Mouse (Mus musculus): ENCODE measurements around the gene Ndufa12.

Gene Ndufa12

DNA sequence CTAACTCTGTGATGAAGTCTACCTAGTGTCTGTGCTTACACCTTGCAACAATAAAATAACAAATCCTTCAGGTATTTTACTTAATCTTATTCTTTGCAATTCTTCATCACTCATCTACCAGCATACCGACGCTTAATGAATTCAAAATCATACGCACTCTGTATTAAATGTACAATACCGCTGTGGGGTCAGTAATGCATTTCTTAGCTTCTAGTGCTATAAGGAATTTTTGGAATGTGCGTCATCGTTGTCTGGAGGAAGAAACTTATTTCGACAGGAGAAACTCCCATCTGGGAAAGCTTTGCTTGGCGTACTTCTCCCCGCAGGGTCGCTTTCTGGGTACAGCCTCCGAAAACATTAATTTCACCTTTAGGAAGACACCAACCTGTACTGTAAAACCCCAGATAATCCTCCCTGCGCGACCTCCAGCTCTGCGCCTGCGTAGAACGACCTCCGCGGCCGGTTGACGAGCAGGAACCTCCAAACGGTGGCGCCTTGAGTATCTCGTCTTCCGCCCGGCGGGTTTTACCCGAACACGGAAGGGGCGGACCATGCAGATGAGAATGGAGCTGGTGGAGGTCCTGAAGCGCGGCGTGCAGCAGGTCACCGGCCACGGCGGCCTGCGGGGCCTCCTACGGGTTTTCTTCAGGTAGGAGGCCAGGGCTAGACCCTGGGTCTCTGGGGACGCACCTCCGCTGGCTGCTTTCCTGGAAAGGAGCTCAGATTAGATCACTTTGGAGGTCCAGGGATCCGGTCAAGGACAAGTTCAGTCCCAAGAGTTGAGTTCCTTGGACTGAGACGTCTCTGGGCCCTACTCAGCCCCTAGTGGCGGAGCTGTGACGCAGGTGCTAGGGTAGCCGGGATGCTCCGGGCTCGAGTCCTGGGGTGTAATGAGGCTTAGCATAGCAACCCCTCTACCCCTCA, at the start of gene Ndufa12:
Gene Ndufa12 (plus strand): TSS at position 239 of the 924 bp plus-strand sequence.
- peak; percentile 96 for DNase-seq

DNA sequence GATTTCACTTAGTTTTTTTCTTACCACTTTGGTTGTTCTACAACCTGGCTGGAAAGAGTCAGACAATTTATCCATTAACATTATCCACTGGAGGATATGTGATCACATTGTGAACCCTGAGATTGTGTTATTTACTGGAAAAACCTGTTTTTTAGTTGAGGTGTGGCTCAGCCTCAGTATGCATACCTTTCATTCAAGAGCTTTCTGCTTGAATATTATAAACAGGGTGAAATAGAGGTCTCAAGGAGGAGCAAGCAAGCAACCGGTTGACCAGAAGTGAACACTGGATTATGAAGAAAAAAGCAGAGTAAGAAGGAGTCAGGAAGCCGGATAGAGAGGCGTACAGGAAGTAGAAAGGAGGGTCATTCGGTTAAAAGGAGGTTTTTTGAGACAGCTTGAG, 47.0 kb upstream of the Ndufa12 start:
- no peak for DNase-seq

DNA sequence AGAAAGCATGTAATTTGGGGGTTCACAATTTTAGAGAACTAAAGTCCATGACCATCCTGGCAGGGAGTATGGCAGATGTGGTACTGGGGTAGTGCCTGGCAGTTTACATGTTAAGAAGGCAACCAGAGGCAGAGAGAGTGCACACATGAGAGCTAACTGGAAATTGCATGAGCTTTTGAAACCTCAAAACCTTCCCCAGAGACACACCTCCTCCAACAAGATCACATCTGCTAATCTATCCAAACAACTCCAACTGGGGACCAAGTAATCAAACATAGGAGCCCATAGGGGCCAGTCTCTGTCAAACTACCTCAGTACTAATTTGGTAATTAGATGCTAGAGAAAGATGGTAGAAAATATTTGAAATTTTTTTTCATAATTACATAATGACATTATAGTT, 44.7 kb upstream of the Ndufa12 start:
- no peak for DNase-seq

DNA sequence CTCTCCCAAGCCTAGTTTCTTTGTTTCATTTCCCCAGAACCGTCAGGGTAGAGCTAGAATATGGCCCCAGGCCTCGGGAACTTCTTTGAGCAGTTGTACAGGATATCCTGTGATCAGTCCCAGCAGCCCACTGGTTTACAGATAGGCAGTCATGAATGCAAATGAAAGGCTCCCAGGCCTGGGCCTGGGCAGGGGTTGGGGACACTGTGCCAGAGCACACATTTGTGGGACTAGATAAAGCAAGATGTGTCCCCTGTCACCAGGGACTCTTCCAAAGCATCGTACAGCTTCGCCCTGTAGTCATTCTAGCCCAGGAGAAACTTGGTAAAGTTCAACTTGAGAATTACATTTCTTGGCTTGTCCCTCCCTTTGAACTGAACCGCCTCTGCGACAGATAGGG, 39.6 kb upstream of the Ndufa12 start:
- no peak for DNase-seq

DNA sequence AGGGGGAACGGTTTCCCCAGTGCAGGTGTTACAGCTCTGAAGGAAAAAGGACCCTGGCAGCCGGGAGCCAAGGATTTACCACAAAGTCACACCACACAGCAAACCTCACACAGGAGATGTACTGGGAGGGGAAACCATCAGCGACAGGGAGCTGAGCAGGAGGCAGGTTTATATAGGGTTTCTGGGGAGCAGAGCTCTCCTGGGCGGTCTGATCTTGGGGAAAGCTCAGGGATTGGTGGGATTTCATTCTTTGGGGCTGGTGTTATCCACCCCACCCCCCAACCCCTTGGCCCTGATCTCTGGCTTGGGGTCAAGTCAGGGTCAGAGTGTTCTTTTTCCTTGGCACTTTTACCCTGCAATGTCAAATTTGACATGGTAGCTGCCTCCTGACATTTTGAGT, 39.1 kb upstream of the Ndufa12 start:
- DNase-seq, result no peak

DNA sequence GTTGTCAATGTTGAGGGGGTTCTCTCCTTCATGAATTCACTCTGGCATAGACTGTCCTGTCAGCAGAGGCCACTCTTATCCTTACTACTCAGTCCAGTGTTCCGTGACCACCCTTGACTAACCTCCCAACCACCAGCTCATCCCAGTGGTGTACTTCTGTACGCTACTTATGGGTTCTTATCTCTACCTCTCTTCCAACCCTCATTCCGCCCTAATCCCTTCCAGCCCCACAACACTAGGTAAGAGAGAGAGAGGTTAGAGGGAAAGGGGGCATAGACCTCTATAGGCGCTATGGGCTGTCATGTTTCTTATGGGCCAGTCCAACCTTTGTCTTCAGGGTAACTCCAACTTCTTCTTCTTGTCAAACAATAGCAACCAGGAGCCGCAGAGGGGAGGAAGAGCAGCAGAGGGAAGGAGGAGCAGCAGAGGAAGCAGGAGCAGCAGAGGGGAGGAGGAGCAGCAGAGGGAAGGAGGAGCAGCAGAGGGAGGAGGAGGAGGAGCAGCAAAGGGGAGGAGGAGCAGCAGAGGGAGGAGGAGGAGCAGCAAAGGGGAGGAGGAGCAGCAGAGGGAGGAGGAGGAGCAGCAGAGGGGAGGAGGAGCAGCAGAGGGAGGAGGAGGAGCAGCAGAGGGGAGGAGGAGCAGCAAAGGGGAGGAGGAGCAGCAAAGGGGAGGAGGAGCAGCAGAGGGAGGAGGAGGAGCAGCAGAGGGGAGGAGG, 37.3 kb upstream of the Ndufa12 start:
- no peak for DNase-seq

DNA sequence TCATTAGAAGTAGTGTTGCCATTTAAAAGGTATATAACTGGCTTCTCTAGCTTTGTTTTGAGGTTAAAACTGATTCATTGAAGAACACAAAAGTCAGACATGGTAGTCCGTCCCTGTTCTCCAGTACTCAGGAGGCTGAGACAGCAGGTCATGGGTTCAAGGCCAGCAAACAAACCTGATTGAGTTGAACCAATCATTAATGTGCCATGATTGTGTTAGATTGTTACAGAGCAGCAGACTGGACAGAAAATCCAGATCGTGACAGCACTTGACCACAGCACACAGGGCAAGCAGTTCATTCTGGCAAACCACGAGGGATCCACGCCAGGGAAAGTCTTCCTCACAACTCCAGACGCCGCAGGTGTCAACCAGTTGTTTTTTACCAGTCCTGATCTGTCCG, 36.5 kb upstream of the Ndufa12 start:
- DNase-seq, result no peak

DNA sequence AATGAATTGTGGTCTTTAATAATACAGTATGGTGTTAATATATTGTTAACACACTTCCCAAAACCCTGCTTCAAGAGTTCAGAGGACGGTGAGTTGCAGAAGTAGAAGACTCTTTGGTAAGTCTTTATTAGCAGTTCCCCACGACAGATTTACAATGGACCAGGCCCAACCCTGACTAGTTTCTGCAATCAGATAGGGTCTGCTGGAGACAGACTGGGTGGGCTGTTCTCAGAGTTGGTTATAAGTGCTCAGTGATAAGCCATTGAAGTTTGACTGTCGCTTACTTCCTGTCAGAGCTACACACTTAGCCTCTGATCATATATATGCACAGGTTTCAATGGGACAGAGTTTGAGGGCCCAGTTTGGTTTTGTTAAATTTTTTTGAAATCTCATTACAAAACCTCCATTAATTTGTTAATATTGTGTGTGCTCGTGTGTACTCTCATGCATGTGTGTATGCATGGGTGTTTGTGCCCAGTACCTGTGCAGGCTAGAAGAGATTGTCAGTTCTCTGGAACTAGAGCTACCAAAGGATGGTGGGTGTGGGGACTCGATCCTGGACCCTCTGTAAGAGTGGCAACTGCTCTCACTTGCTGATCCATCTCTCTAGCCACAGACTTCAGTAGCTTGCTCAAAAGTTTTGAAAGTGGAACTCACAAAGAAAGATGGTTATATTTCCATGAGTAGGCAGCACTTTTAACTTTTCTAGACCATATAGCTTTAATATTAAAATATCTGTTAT, 34.2 kb upstream of the Ndufa12 start:
- no peak for DNase-seq

DNA sequence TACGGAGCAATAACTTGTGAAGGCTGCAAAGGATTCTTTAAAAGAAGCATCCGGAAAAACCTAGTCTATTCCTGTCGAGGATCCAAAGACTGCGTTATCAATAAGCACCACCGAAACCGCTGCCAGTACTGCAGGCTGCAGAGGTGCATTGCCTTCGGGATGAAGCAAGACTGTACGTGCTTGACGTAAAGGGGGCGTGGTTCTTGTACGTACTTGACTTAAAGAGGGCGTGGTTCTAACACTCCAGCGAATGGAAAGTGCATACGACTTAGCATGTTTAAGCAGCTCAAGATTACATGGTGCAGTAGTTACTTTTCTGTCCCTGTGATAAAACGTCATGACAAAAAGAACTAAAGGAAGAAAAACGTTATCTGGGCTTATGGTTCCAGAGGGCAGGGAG, 33.1 kb upstream of the Ndufa12 start:
- no peak for DNase-seq

DNA sequence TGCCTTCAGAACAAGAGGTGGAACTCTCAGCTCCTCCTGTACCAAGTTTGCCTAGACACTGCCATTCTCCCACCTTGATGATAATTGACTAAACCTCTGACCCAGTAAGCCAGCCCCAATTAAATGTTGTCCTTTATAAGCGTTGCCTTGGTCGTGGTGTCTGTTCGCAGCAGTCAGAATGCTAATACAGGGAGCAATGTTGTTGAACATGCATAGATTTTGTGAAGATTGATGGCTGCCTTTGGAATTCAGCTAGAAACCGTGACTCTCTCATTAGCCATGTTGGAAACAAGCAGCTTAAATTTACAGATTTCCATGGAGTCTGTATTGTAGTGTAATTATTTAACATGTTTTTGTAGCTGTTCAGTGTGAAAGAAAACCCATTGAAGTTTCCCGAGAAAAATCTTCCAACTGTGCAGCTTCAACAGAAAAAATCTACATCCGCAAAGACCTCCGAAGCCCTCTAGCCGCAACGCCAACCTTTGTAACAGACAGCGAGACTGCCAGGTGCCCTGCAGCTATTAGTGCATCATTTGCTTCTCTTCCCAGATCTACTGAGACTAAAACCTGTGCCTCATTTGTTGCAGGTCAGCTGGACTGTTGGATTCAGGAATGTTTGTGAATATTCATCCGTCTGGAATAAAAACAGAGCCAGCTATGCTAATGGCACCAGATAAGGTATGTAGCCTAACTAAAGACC, 31.3 kb upstream of the Ndufa12 start:
- DNase-seq, result no peak

DNA sequence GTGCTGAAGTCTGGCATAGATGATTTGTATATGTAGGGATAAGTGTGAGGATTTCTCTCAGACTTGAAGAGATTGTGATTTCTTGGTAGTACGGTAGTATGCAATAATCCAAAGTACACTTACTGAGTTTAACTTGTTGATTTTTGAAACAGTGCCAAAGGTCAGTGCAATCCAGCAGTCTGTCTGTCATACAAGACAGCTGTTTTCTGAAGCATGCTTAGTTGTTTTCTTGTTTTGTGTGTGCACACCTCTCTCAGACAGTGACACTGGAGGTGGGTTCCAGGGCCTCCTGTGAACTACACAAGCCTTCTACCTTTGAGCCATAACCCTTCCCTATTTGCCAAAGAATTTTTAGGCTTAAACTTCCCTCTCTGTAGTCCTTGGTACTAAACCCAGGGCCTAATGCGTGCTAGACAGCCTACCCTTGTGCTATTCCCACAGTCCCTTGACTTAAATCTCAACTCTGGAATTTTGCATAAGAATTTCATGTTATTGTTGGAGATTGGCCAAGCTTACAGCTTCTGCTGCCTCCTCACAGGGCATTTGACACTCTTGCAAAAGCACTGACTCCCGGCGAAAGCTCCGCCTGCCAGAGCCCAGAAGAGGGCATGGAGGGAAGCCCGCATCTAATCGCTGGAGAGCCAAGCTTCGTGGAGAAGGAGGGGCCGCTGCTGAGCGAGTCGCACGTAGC, 26.9 kb upstream of the Ndufa12 start:
- no peak for DNase-seq

DNA sequence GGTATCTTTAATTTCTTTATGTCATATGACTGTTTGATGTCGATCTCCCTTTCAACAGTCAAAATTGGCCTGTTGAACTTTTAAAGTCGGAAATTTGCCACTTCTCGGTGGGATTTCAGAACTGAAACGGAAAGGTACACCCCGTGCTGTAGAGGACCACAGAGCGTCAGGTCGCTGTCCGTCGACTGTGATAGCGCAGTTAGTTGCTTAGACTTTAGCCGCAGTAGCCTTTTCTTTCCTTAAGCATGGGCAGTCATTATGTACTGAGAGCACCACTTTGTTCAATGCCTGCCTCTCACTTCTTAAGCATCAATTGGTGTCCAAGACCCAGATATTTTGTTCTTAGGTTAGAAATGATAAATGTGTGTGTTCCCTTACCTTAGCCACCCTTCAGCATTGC, 26.4 kb upstream of the Ndufa12 start:
- no peak for DNase-seq

DNA sequence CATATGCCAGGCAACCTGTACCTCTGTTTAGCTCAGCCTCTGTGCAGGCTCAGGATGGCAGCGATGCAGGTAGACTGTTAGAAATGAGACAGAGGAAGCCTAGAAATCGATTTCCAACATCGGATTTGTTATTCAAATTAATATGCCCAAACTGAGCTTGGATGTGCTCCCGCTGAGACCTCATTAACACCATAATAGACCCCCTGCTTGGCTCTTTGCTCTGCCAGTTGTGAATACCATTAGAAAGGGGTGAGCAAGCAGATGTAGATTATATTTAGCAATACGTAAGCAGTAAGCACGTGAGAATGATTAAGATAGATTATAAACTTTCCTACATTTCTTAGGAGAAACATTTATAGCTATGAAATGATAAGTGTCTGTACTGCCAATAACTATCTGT, 25.8 kb upstream of the Ndufa12 start:
- no peak for DNase-seq

DNA sequence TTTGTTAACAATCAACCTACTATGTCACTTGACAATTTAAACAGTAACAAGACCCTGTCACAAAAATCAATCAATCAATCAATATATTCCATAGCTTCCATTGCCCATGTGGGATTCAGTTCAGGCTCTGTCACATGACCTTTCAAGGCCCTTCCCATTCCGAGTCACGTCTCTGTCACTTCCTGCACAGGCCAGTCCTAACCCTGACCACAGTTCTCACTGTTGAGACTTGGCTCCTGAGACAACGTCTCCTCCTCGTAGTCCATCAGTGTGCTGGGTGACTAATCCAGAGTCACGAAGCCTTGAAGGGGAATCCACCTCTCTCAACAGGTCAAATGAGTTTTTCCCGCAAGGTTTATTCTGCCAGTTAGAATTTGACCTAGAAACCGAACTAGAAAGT, 23.9 kb upstream of the Ndufa12 start:
- no peak for DNase-seq

DNA sequence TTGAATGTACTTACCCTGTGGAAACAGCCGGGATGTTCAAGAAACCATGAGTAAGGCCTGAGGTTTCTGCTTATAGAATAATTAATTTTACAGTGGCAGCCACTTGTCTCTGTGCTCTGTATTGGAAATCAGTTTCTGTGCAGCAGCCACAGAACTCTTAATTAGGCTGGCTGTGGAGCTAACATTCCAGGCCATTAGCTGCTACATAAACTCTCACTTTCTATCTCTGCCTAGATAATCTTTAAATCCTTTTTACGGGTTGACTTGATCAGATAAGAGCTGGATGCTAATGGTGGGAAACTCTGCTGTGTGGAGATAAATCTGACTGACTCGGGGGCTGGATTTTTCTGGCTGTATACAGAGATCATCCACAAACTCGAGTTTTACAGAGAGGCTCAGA, 15.3 kb upstream of the Ndufa12 start:
- peak; percentile 67 for DNase-seq

DNA sequence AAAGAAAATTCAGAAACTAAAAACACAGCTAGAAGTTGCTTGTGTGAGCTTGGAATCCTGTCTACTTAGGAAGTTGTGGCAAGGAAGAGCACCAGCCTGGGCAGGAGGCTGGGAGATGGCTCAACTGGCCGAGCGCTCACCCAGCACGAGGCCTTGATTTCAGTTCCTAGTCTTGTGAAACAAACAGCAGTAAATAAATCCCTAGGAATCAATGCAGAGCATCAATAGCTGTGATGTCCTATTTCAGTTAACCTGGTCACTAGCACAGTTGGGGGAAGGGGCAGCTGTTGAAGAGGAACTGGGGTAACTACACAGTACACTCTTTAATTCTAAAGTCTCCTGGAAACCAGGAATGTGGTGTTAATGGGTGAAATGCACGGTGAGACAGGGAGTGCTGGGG, 6.5 kb downstream of the Ndufa12 start:
- DNase-seq, result no peak

DNA sequence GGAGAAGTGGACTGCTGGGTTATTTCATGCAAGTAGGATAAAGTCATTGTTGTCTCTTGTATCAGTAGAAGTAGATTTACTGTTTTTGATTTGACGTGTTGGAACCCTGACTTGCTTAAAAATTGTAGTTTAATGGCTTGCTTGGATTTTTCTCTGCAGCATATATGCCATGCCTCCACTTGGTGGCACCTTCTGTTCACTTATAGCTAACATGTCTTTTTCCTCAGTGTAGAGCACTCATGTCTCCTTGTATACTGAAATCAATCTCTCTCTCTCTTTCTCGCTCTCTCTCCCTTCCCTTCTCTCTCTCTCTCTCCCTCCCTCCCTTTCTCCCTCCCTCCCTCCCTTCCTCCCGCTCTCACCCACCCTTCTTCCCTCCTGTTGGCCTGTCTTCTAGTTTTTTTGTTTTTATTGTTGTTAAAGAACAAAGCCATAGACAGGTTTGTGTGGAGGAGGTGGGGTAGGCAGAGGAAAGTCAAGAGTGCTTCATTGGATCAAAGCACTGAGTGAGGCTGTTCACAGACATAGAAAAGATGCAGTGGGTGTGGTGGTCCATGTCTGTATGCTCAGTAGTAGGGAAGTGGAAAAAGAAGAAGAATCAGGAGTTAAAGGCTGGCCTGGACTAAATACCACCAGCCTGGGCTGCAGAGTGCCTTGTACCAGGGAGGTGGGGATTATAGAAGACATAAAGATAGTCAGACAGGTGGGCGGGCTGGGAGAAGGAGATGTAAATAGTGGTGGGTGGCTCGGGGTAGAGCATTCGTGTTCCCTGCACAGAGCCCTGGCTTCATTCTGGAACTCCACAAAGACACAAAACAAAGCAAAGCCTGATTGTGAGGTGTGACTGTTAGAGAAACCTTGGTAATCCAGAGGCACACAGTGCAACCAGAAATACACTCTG, 12.4 kb downstream of the Ndufa12 start:
- DNase-seq, result peak; percentile 50

DNA sequence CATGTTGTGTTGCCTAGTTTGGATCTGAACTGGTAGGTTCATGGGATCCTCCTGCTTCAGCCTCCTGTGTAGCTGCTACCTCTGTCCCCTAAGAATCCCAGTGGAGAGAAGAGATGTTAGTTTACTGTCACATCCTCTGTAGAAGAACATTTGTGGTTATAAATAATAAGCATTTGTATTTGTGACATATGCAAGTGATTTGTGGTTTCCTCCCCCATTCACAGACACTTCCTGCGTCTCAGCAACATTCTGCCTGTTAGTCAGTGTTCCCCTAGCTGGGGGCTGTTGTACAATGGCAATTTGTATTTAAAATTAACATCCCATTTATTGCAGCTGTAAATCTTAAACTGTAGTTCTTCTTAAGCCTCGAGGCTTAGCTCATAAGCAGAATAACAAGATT, 13.2 kb downstream of the Ndufa12 start:
- DNase-seq, result no peak

DNA sequence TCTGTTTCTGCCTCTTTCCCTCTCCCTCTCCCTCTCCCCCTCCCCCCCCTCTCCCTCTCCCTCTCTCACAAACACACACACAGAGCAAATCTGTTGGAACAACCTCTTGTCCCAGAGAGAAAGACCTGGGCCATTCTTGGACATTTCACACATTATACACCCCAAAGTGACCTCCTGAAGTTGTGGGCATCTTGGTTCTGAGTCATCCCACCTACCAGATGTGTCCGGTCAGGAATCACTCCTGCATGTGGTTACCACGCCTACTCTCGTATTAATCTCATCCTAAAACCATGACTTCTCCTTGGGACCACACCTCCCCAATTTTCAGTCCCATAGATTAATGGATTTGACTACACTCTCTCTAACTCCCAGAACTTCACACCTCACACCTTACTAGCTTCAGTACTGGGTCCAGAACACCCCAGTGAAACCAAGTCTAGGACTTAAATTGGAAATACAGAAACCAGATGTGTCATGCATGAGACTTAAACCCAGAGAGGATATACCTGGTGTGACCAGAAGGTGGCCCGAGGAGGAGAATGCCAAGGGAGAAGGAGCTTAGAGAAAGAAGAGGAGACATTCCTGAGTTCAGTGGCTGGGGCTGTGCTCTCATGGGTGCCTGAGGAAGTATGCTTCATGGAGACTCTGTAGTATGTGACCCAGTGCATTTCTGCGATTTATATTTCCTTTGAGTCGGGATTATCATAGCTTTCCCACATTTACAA, 26.7 kb downstream of the Ndufa12 start:
- DNase-seq, result no peak

DNA sequence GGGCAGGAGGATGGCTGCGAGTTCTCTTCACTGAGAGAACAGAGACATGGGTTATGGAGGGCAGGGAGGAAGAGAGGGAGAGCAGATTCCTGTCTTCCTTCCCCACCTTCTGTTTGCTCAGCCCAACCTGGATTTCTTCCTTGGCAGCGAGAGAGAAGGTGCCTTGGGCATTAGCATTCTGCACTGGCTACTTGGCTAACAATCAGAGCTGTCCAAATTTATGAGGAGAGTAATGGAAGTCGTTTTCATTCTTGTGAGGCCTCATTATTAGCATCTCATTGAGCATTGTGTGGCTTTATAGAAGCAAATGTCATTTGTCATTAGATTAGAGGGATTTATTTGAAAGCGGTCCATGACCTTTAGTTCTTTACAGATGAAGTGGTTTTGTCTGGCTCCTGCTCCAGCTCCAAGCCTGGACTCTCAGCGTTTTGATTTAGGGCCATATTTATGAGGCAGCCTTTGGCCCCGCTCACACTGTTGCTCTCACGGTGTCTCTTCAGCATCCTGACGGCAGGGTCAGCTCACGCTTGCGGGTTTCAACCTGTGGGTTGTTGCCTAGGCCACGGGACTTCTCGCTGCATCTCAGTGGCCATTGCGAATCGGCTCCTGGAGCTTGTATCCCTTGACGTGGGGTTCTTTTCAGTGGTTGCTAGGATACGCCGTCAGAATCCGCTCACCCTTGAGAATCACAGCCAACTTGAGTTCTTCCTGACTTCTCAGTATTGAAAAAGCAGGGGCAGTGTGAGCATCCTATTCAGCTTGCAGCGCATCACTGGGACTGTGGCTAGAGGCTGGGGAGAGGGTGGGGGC, 31.9 kb downstream of the Ndufa12 start:
- peak; percentile 82 for DNase-seq
